Mouse (Mus musculus) embryonic stem cell, embryonic (primary cell): ENCODE results near the gene Mast1.

ENCODE experiments used
- CTCF ChIA-PET, 4 experiments: fragments of 300-600 bp in 2 of 4; fragments of 350-600 bp in 2 of 4; sonication (Branson Sonifier 250); formaldehyde crosslinking; loops; one replicate each; lab custom pipeline; 2022; ENCODE audit warnings: inconsistent platforms in 2 of 4; lab: Charles Lee
- POLR2A ChIA-PET, 4 experiments: fragments of 300-600 bp in 2 of 4; fragments of 350-600 bp in 2 of 4; sonication (Branson Sonifier 250); formaldehyde crosslinking; loops; one replicate each; lab custom pipeline; 2022; ENCODE audit warnings: antibody characterized with exemption in 4 of 4, inconsistent platforms in 1 of 4; lab: Charles Lee

Gene Mast1

GRCm38 (mm10) chr8:84936041-84936961 lies 858 bp downstream of the Mast1 start:
- CTCF ChIA-PET, result interaction anchor here (0.7 to 2.3 kb wide), 12 partner anchors 8 to 206 kb away, joined by 3 to 11 read pairs (median 3); partner anchors contain the start of gene Dnase2a (in 1 of the 4)
- POLR2A ChIA-PET, result interaction anchor here (0.5 to 4.5 kb wide), 24 partner anchors 8 to 687 kb away, joined by 3 to 25 read pairs (median 4); partner anchors contain the start of genes Calr (in 1 of the 4) and Tnpo2 (in 1 of the 4)

DNA sequence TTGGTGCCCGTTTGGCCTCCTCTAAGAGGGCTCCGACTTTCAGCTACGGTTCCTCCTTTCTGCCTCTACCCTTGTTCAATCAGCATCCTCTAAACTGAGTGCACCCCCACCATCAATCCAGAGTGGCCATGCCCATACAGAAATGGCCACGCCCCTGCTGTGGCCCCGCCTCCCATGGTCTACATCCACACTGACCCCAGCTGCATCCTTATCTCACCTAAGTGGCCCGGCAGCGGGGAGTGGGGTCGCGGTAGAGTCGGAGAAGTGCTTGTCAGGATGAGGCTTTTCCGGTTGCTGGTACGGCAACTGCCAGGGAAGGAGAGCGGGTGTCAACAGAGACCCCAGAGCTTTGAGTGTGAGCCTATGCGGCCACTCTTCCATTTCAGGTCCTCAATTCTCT lies 1.7 kb downstream of the Mast1 start:
- ChIA-PET POLR2A (interaction anchor here in 3 of 4 experiments (0.6 to 4.5 kb wide), 28 partner anchors 9 to 226 kb away, joined by 3 to 25 read pairs (median 4); partner anchors contain the start of genes Calr (in 1 of the 3), Dnase2a (in 1 of the 3), Tnpo2 (in 1 of the 3) and Trir (in 1 of the 3)), CTCF (interaction anchor here in 3 of 4 experiments (0.6 to 1.6 kb wide), 9 partner anchors 9 to 389 kb away, joined by 3 to 11 read pairs (median 4); no protein-coding TSS in a partner anchor)

DNA sequence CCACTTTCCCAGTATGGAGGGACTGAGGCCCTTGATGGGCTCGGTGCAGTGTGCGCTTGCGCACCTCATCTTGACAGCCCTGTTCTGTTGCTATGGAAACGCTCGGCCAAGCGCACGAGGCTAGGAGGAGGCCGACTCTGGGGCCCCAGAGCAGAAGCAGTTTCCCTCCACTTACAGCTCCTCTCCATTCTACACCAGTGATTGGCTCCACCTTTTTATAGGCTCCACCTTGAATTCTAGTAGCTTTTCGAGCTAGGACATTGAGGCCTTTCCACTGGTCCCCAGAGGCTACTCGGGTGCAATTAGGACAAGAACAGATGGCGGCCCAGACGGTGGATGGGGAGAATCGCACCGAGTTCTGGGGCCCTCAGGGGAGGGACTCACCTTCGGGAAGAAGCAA lies 2.3 kb downstream of the Mast1 start:
- POLR2A ChIA-PET, result interaction anchor here in 3 of 4 experiments (0.5 to 4.5 kb wide), 29 partner anchors 10 to 226 kb away, joined by 3 to 25 read pairs (median 4); partner anchors contain the start of genes Calr (in 1 of the 3), Dhps (in 1 of the 3), Dnase2a (in 1 of the 3) and Tnpo2 (in 1 of the 3)
- CTCF ChIA-PET, result interaction anchor here in 3 of 4 experiments (0.7 to 1.6 kb wide), 10 partner anchors 10 to 62 kb away, joined by 3 to 7 read pairs (median 3); no protein-coding TSS in a partner anchor

DNA sequence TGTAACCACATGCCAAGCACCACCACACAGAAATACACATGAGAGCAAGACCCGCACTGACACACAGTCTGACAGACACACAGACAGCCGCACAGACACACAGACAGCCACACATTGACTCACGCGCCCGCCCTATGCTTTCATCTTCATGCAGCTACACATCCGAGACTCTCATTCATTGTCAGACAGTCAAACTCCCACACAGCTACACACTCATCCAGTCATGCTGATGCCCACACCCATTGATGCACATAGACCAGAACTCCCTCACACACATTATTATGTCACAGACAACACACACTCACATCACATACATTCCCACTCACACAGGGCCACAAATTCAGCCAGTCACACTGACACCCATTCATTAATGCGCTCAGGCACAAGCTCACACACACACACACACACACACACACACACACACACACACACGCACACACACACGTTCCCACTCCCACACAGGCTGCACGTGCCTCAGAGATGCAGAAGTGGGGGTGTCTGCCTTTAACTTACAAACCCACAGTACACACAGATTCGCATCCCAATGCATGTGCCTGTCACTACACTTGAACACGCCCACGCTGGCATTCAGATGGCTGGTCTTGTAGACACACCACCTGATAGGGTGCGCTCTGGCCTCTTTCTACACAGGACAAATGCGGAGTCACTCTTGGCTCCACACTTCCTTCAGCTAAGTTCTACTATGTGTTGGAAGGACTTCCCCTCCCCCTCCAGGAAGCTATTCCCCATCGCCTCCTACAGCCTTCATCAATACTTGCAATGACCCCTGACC lies 3.2 kb downstream of the Mast1 start:
- ChIA-PET POLR2A (interaction anchor here in 2 of 4 experiments (0.6 to 4.0 kb wide), 16 partner anchors 9 to 138 kb away, joined by 3 to 25 read pairs (median 4); partner anchors contain the start of genes Calr (in 1 of the 2), Dhps (in 1 of the 2) and Trir (in 1 of the 2)), CTCF (interaction anchor here in 2 of 4 experiments (0.6 to 1.6 kb wide), 5 partner anchors 18 to 796 kb away, joined by 3 to 6 read pairs (median 3); no protein-coding TSS in a partner anchor)

DNA sequence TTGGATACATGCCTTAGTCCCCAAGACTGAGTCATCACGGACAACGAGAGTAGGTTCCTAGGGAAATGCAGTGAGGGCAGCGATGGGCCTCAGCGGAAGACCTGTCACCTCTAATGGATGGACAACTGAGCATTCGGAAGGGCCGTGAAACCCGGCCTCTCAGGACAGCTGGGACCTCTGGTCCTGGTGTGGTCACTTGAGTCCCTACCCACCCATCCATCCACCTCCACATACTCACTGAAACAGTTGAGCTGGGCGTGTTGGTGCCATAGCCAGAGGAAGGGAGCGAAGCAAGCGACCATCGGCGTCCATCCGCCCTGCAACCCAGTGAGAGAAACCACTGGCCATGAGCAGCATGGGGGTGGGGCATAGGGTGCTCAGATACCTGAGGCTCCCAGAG lies 6.6 kb downstream of the Mast1 start:
- CTCF ChIA-PET, result interaction anchor here in 2 of 4 experiments (0.8 to 1.1 kb wide), 2 partner anchors 15 to 17 kb away, joined by 3 read pairs; no protein-coding TSS in a partner anchor
- POLR2A ChIA-PET, result interaction anchor here in 2 of 4 experiments (0.9 to 5.2 kb wide), 8 partner anchors 8 to 141 kb away, joined by 3 to 78 read pairs (median 3); partner anchors contain the start of gene Dhps (in 1 of the 2)

DNA sequence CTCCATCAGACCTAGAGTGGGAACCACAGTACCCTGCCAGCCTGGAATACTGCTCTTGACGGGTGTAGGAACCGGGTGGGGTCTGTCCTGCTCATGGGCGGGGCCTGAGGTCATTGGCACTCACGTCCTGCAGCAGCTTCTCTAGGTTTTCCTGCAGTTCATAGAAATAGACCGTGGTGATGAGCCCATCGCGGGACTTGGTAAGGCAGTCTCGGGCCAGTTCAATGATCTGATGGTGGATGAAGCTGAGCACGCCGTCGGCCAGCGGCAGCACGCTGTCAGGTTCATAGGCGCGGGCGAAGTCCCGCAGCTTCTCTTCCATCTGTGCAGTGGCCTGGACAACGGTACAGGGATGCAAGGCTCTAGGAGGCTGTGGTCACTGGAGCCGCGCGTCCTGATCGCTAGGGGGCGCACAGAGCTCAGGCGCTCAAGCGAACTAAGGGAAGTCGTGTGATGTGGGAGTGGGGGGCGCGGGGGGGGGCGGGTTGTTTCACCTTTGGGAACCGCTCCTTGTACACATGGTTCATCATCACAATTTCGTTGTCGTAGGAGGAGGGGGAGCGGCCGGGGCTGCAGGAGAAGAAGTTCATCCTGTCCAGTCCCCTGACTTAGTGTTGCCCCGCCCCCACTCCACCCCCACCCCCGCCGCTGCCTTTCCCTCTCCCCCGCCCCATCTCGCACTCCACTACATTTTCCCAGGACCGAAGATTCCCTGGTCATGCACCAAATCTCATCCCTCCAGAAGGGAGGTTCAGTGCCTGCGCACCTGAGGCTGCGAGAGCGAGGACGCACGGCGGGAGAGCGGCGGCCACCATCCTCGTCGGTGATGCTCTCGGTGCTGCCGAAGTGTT lies 8.5 kb downstream of the Mast1 start:
- ChIA-PET POLR2A (interaction anchor here (0.5 to 5.2 kb wide), 46 partner anchors 8 to 1322 kb away, joined by 3 to 78 read pairs (median 4); partner anchors contain the start of genes Mast1 (in 2 of the 4), Calr (in 1 of the 4), Dhps (in 1 of the 4) and Dnase2a (in 1 of the 4)), CTCF (interaction anchor here (0.6 to 2.8 kb wide), 84 partner anchors 8 to 1802 kb away, joined by 3 to 33 read pairs (median 4); partner anchors contain the start of genes Dnase2a (in 2 of the 4), Gcdh (in 2 of the 4), Mast1 (in 2 of the 4) and Junb (in 1 of the 4))

GRCm38 (mm10) chr8:84927513-84927912 lies 9.6 kb downstream of the Mast1 start:
- POLR2A ChIA-PET, result interaction anchor here in 3 of 4 experiments (0.6 to 5.2 kb wide), 17 partner anchors 9 to 268 kb away, joined by 3 to 78 read pairs (median 4); partner anchors contain the start of genes Calr (in 1 of the 3), Fbxw9 (in 1 of the 3), Gcdh (in 1 of the 3) and Mast1 (in 1 of the 3)
- CTCF ChIA-PET, result interaction anchor here in 3 of 4 experiments (0.6 to 2.8 kb wide), 10 partner anchors 11 to 80 kb away, joined by 3 to 33 read pairs (median 6); partner anchors contain the start of gene Mast1 (in 1 of the 3)

- CTCF ChIA-PET, result interaction anchor here (0.6 to 1.4 kb wide), 8 partner anchors 11 to 82 kb away, joined by 3 to 5 read pairs (median 3); partner anchors contain the start of gene Mast1 (in 1 of the 4)
- POLR2A ChIA-PET, result interaction anchor here (0.9 to 3.9 kb wide), 22 partner anchors 9 to 270 kb away, joined by 3 to 41 read pairs (median 5); partner anchors contain the start of genes Dnase2a (in 1 of the 4), Gcdh (in 1 of the 4) and Mast1 (in 1 of the 4)
Observed at GRCm38 (mm10) chr8:84925557-84925956, 11.6 kb downstream of the Mast1 start.

GRCm38 (mm10) chr8:84921596-84921995 lies 15.6 kb downstream of the Mast1 start:
- CTCF ChIA-PET, result no interaction called here
- POLR2A ChIA-PET, result interaction anchor here in 2 of 4 experiments (0.7 to 3.9 kb wide), 11 partner anchors 9 to 155 kb away, joined by 3 to 19 read pairs (median 4); partner anchors contain the start of genes Calr (in 1 of the 2), Dnase2a (in 1 of the 2), Gcdh (in 1 of the 2) and Hook2 (in 1 of the 2)

DNA sequence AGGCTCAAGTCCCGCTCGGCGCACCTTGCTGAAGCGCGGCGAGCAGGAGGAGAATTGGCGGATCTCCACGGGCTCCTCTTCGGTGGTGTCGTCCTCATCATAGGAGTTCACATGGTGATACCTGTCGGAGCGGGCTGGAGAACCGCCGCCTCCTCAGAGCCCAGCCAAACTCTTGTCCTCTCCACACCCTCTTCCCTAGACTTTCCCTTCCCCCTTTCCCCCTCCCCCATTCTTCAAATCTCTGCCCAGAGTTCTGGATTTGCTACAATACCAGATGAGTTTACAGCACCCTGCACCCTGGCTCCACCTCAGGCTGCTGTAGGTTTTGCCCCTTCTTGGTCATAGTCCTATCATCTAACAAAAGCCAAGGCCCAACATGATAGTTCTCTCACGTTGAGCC lies 18.5 kb downstream of the Mast1 start:
- POLR2A ChIA-PET, result interaction anchor here (0.7 to 7.6 kb wide), 12 partner anchors 10 to 61 kb away, joined by 3 to 78 read pairs (median 6); partner anchors contain the start of genes Dnase2a (in 2 of the 4) and Farsa (in 1 of the 4)
- CTCF ChIA-PET, result interaction anchor here in 2 of 4 experiments (0.6 to 1.0 kb wide), 3 partner anchors 158 to 1212 kb away, joined by 3 read pairs; no protein-coding TSS in a partner anchor

GRCm38 (mm10) chr8:84917781-84918180 lies 19.4 kb downstream of the Mast1 start:
- POLR2A ChIA-PET, result interaction anchor here in 3 of 4 experiments (0.5 to 7.6 kb wide), 12 partner anchors 11 to 944 kb away, joined by 3 to 200 read pairs (median 30); partner anchors contain the start of genes Klf1 (in 2 of the 3), Calr (in 1 of the 3), Dnase2a (in 1 of the 3) and Farsa (in 1 of the 3)
- CTCF ChIA-PET, result no interaction called here

DNA sequence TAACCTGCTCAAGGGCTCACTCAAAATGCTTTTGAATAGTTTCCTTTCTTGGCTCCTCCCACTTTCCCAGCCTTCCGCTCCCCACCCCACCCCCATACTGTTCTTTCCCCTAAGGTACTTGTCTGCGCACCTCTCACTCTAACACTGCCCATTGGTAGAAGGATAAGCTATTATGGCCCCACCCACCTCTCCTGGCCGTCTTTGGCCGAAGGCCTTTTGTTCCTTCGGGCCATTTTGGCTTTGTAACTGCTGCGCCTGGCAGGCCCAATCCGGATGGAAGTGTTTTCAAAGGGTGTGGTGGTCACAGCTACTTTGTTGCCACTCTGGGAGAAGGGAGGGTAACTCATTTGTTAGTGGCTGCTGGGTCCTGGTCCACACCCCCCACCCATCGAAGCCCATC lies 21.9 kb downstream of the Mast1 start:
- POLR2A ChIA-PET, result interaction anchor here (0.6 to 7.6 kb wide), 151 partner anchors 8 to 987 kb away, joined by 3 to 200 read pairs (median 5); partner anchors contain the start of genes Calr (in 3 of the 4), Dhps (in 3 of the 4), Junb (in 3 of the 4) and Nacc1 (in 3 of the 4)
- CTCF ChIA-PET, result interaction anchor here (0.6 to 3.1 kb wide), 32 partner anchors 9 to 187 kb away, joined by 3 to 45 read pairs (median 4); partner anchors contain the start of genes Dand5 (in 1 of the 4), Gcdh (in 1 of the 4) and Mast1 (in 1 of the 4)

DNA sequence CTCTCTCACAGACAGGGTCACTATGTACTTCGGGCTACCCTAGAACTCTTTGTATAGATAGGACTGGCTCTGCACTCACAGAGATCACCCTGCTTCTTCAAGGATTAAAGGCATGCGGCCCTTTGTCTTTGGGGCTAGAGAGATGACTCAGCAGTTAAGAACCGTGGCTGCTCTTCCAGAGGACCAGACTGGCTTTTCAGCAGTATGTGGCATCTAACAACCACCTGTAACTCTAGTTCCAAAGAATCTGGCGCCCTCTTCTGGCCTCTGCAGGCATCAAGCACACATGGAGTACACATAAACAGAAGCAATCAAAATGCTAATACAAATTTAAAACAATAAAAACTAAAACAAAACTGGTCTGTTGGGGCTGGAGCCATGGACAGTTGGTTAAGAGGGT lies 23.2 kb downstream of the Mast1 start:
- ChIA-PET POLR2A (interaction anchor here (0.5 to 7.6 kb wide), 64 partner anchors 8 to 657 kb away, joined by 3 to 200 read pairs (median 6); partner anchors contain the start of genes Gcdh (in 4 of the 4), Calr (in 2 of the 4), Dhps (in 2 of the 4) and Farsa (in 2 of the 4)), CTCF (interaction anchor here in 2 of 4 experiments (0.7 to 3.1 kb wide), 8 partner anchors 10 to 47 kb away, joined by 4 to 45 read pairs (median 6); partner anchors contain the start of gene Gcdh (in 1 of the 2))

GRCm38 (mm10) chr8:84913502-84913900 lies 23.7 kb downstream of the Mast1 start:
- POLR2A ChIA-PET, result interaction anchor here (0.5 to 7.6 kb wide), 97 partner anchors 8 to 657 kb away, joined by 3 to 200 read pairs (median 5); partner anchors contain the start of genes Gcdh (in 4 of the 4), Calr (in 3 of the 4), Rad23a (in 3 of the 4) and Syce2 (in 3 of the 4)
- CTCF ChIA-PET, result interaction anchor here (0.6 to 2.9 kb wide), 14 partner anchors 10 to 176 kb away, joined by 3 to 25 read pairs (median 4); partner anchors contain the start of gene Gcdh (in 1 of the 4)
